Mouse (Mus musculus) MEL (cell line): Measurements from ENCODE around the gene Mtmr11. TPM values are rescaled to one million over a fixed set of nuclear protein-coding genes. Genes with fewer than 3 reads are reported as not detected.
A peak's percentile ranks its signal among the peaks of the same experiment; 100 is the strongest.

Experiments
- DNase-seq: peaks from one replicate; pipeline ENCODE4 v3.0.0; 2011; ENCODE audit warnings: low read depth, low spot score
- H3K27ac ChIP-seq: 2 replicates; pipeline ENCODE4 v1.5.1; 2012; ENCODE audit warnings: low read depth, mild to moderate bottlenecking, control low read depth, low read length, moderate library complexity; ENCODE audit not compliant: control insufficient read depth
- H3K27me3 ChIP-seq, 2 experiments: fragments of 150-350 bp in 1 of 2; sonication (generic) in 1 of 2; 2 replicates each; pipeline ENCODE4 v1.6.1; 2012; ENCODE audit warnings: low read length in 2 of 2, mild to moderate bottlenecking in 2 of 2, improper control_type of control experiment in 1 of 2, moderate library complexity in 1 of 2; ENCODE audit not compliant: insufficient read depth in 2 of 2, control insufficient read depth in 1 of 2
- H3K36me3 ChIP-seq, 2 experiments: 2 replicates each; pipeline ENCODE4 v1.6.1; 2012 to 2014; ENCODE audit warnings: low read length in 2 of 2, improper control_type of control experiment in 1 of 2, inconsistent platforms in 1 of 2, mild to moderate bottlenecking in 1 of 2; ENCODE audit not compliant: insufficient read depth in 2 of 2, control insufficient read depth in 1 of 2
- H3K4me1 ChIP-seq, 2 experiments: fragments of 150-350 bp in 1 of 2; sonication (generic) in 1 of 2; 2 replicates each; pipeline ENCODE4 v1.6.1; 2012; ENCODE audit warnings: low read length in 2 of 2, improper control_type of control experiment in 1 of 2, mild to moderate bottlenecking in 1 of 2; ENCODE audit not compliant: insufficient read depth in 2 of 2, control insufficient read depth in 1 of 2
- H3K4me3 ChIP-seq, 2 experiments: fragments of 150-350 bp in 1 of 2; sonication (generic) in 1 of 2; 2 replicates each; pipeline ENCODE4 v1.5.1; 2012; ENCODE audit warnings: low read depth in 2 of 2, low read length in 2 of 2, mild to moderate bottlenecking in 2 of 2, moderate library complexity in 2 of 2, control low read depth in 1 of 2, improper control_type of control experiment in 1 of 2; ENCODE audit not compliant: control insufficient read depth in 1 of 2, insufficient read depth in 1 of 2
- H3K79me2 ChIP-seq: 2 replicates; pipeline ENCODE4 v1.6.1; 2012; ENCODE audit warnings: mild to moderate bottlenecking, low read length, moderate library complexity; ENCODE audit not compliant: control insufficient read depth, poor library complexity, insufficient read depth
- H3K9ac ChIP-seq: 2 replicates; pipeline ENCODE4 v1.6.1; 2012; ENCODE audit warnings: low read depth, mild to moderate bottlenecking, control low read depth, low read length, moderate library complexity; ENCODE audit not compliant: control insufficient read depth, poor library complexity, severe bottlenecking
- H3K9me3 ChIP-seq: fragments of 150-350 bp; sonication (generic); replicated peaks from 2 replicates; pipeline ENCODE4 v1.6.1; 2012; ENCODE audit warnings: mild to moderate bottlenecking, low read length, improper control_type of control experiment, moderate library complexity; ENCODE audit not compliant: insufficient read depth
- CHD1 ChIP-seq: IDR thresholded peaks from 2 replicates; pipeline ENCODE4 v1.6.1; 2012; ENCODE audit warnings: low read depth, mild to moderate bottlenecking, inconsistent platforms, low read length, improper control_type of control experiment
- CHD2 ChIP-seq: IDR thresholded peaks from 2 replicates; pipeline ENCODE4 v1.6.1; 2011; ENCODE audit warnings: low read length, improper control_type of control experiment
- E2F4 ChIP-seq: IDR thresholded peaks from 2 replicates; pipeline ENCODE4 v1.6.1; 2011; ENCODE audit warnings: low read depth, low read length, improper control_type of control experiment, borderline replicate concordance
- ELF1 ChIP-seq: IDR thresholded peaks from 2 replicates; pipeline ENCODE4 v1.6.1; 2014; ENCODE audit warnings: low read depth, mild to moderate bottlenecking, inconsistent platforms, low read length, improper control_type of control experiment, moderate library complexity
- EP300 ChIP-seq, 2 experiments: IDR thresholded peaks; 2 replicates each; pipeline ENCODE4 v1.6.1; 2011; ENCODE audit warnings: improper control_type of control experiment in 2 of 2, low read length in 2 of 2, low read depth in 1 of 2, mild to moderate bottlenecking in 1 of 2
- ETS1 ChIP-seq: IDR thresholded peaks from 2 replicates; pipeline ENCODE4 v1.6.1; 2012; ENCODE audit warnings: low read depth, mild to moderate bottlenecking, inconsistent platforms, low read length, improper control_type of control experiment, moderate library complexity
- GABPA ChIP-seq: IDR thresholded peaks from 2 replicates; pipeline ENCODE4 v1.6.1; 2012; ENCODE audit warnings: low read depth, mild to moderate bottlenecking, inconsistent platforms, low read length, improper control_type of control experiment, moderate library complexity
- GATA1 ChIP-seq: IDR thresholded peaks from 2 replicates; pipeline ENCODE4 v1.6.1; 2011; ENCODE audit warnings: low read depth, low read length, improper control_type of control experiment
- MAX ChIP-seq: IDR thresholded peaks from 2 replicates; pipeline ENCODE4 v1.6.1; 2011; ENCODE audit warnings: low read length, improper control_type of control experiment
- MEF2A ChIP-seq: IDR thresholded peaks from 2 replicates; pipeline ENCODE4 v1.6.1; 2014; ENCODE audit warnings: low read depth, mild to moderate bottlenecking, inconsistent platforms, low read length, improper control_type of control experiment; ENCODE audit not compliant: poor library complexity, insufficient replicate concordance, severe bottlenecking; ENCODE audit errors: extremely low read depth
- MXI1 ChIP-seq: IDR thresholded peaks from 2 replicates; pipeline ENCODE4 v1.6.1; 2011; ENCODE audit warnings: mild to moderate bottlenecking, low read depth, low read length, improper control_type of control experiment
- MYC ChIP-seq: IDR thresholded peaks from 2 replicates; pipeline ENCODE4 v1.6.1; 2011; ENCODE audit warnings: low read depth, mild to moderate bottlenecking, low read length, improper control_type of control experiment, moderate library complexity
- NELFE ChIP-seq: IDR thresholded peaks from 2 replicates; pipeline ENCODE4 v1.6.1; 2011; ENCODE audit warnings: low read depth, low read length, improper control_type of control experiment
- NRF1 ChIP-seq: IDR thresholded peaks from 2 replicates; pipeline ENCODE4 v1.6.1; 2014; ENCODE audit warnings: low read depth, mild to moderate bottlenecking, inconsistent platforms, low read length, improper control_type of control experiment, moderate library complexity; ENCODE audit not compliant: poor library complexity, insufficient read depth, severe bottlenecking
- POLR2AphosphoS2 ChIP-seq: IDR thresholded peaks from 2 replicates; pipeline ENCODE4 v1.6.1; 2011; ENCODE audit warnings: low read length, improper control_type of control experiment
- SIN3A ChIP-seq: IDR thresholded peaks from 2 replicates; pipeline ENCODE4 v1.6.1; 2012; ENCODE audit warnings: low read length, improper control_type of control experiment, inconsistent platforms
- SMC3 ChIP-seq: IDR thresholded peaks from 2 replicates; pipeline ENCODE4 v1.6.1; 2011; ENCODE audit warnings: low read depth, low read length, improper control_type of control experiment
- TAL1 ChIP-seq: IDR thresholded peaks from 2 replicates; pipeline ENCODE4 v1.6.1; 2012; ENCODE audit warnings: mild to moderate bottlenecking, inconsistent platforms, low read length, moderate library complexity, mixed read lengths
- TBP ChIP-seq: IDR thresholded peaks from 2 replicates; pipeline ENCODE4 v1.8.0; 2011; ENCODE audit warnings: low read depth, low read length, improper control_type of control experiment
- TCF12 ChIP-seq: IDR thresholded peaks from 2 replicates; pipeline ENCODE4 v1.6.1; 2014; ENCODE audit warnings: low read depth, mild to moderate bottlenecking, inconsistent platforms, low read length, improper control_type of control experiment, moderate library complexity
- USF1 ChIP-seq: IDR thresholded peaks from 2 replicates; pipeline ENCODE4 v1.6.1; 2014; ENCODE audit warnings: low read depth, mild to moderate bottlenecking, inconsistent platforms, low read length, improper control_type of control experiment, moderate library complexity
- USF2 ChIP-seq, 2 experiments: IDR thresholded peaks; 2 replicates each; pipeline ENCODE4 v1.6.1; 2011 to 2012; ENCODE audit warnings: improper control_type of control experiment in 2 of 2, low read length in 2 of 2, borderline replicate concordance in 1 of 2, inconsistent platforms in 1 of 2, low read depth in 1 of 2, mild to moderate bottlenecking in 1 of 2; ENCODE audit not compliant: insufficient read depth in 1 of 2
- ZC3H11A ChIP-seq: IDR thresholded peaks from 2 replicates; pipeline ENCODE4 v1.6.1; 2012; ENCODE audit warnings: low read depth, mild to moderate bottlenecking, inconsistent platforms, low read length, improper control_type of control experiment
- ZKSCAN1 ChIP-seq: IDR thresholded peaks from 2 replicates; pipeline ENCODE4 v1.6.1; 2012; ENCODE audit warnings: low read depth, mild to moderate bottlenecking, inconsistent platforms, low read length, improper control_type of control experiment, moderate library complexity
- ZNF384 ChIP-seq: IDR thresholded peaks from 2 replicates; pipeline ENCODE4 v1.6.1; 2012; ENCODE audit warnings: low read depth, mild to moderate bottlenecking, inconsistent platforms, low read length, improper control_type of control experiment
- polyA plus RNA-seq, 2 experiments: library from polyadenylated mRNA; stranded (reverse) in 1 of 2; unstranded in 1 of 2; fragments of >175 nt in 1 of 2; fragments of >200 nt in 1 of 2; gene quantifications; 2 replicates each; pipeline versions ENCODE4 v1.2.1 to v1.2.4; 2012; ENCODE audit warnings: low replicate concordance in 2 of 2, low read depth in 1 of 2; ENCODE audit not compliant: insufficient read length in 2 of 2, insufficient read depth in 1 of 2, missing spikeins in 1 of 2
- total RNA-seq: library from RNA; depleted of rRNA; stranded (reverse); fragments of 300-350 nt; gene quantifications from 2 replicates; pipeline ENCODE4 v1.2.3, GENCODE M21; 2012

Mtmr11 gene
- total and polyA plus RNA-seq, 3 experiments: 0.77 to 1.4 TPM; not detected in 1

DNA sequence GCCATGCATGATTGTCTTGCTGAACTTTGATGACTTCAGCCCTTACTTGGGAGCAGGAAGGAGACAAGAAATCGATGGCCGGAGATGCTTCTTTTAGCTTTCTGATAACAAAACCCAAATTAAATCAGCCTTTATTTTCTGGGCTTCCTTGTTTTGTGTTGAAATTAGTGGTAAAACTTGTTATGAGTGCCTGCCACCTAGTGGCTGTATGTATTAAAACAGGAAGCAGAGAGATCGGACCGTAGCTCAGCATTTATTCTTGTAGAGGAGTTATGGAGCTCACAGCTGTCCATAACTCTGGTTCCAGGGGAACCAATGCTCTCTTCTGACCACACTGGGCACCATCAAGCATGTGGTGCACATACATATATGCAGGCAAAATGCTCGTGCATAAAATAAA is 13.9 kb upstream of the Mtmr11 start (continued):
- TF ChIP-seq SIN3A (peak; percentile 94), SMC3 (peak; percentile 99), ELF1 (peak; percentile 95), E2F4 (no peak), ZNF384 (peak; percentile 47), POLR2AphosphoS2 (no peak), EP300 (IDR thresholded peaks at IDR 0.05; ENCODE audit: low read depth in 1 of 2, low read length in 2 of 2) (no peak; a peak in 2 of 4 replicates), NRF1 (no peak), GATA1 (peak; percentile 60; the same call in 1 of the 2 replicates), ZC3H11A (peak; percentile 99), USF2 (IDR thresholded peaks at IDR 0.05; ENCODE audit: borderline replicate concordance in 1 of 2, insufficient read depth in 1 of 2, low read depth in 1 of 2, low read length in 2 of 2) (no peak), MXI1 (no peak), ZKSCAN1 (no peak), TBP (peak; percentile 32; the same call in 1 of the 2 replicates), TAL1 (no peak), USF1 (no peak), CHD1 (no peak), MYC (peak; percentile 82; the same call in 1 of the 2 replicates), NELFE (no peak), MEF2A (no peak), TCF12 (no peak), MAX (peak; percentile 45; the same call in 1 of the 2 replicates), GABPA (no peak)
- TF ChIP-seq, all 39 proteins: peak for 17

DNA sequence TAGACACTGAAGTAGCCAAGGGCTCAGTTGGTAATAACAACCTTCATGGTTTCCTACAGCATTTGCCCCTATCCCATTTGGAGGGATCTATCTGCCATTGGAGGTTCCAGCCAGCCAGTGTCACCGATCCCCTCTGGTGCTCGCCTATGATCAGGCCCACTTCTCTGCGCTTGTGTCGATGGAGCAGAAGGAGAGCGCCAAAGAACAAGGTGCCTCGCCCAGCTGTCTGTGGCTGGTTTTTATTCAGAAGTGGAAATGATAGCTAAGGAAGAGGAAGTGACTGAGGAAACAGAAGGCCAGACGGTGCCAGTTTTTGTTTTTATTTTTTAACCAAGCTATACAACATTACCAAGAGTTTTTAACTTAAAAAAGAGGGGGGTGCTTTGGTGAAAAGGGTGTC is 10.0 kb upstream of the Mtmr11 start:
- H3K27ac ChIP-seq: no peak overlapping the region
- H3K4me3 ChIP-seq: no peak overlapping the region
- no peaks in the 10 kb centered on the region for H3K9me3 ChIP-seq
- no peaks in the 10 kb centered on the region for H3K79me2 ChIP-seq
- peak; percentile 60 for DNase-seq
- H3K36me3 ChIP-seq: peaks cover 16 to 19% of the 10 kb centered on the region in 2 experiments
- H3K27me3 ChIP-seq: no peaks in the 10 kb centered on the region
- H3K9ac ChIP-seq: no peak overlapping the region
- peaks cover 9% of the 10 kb centered on the region in 2 experiments; a peak in 3 of 4 replicates for H3K4me1 ChIP-seq
- TF ChIP-seq ETS1: 0 out of 2 replicates have a peak, but pooled peaks have one; percentile 16
- TF ChIP-seq CHD2: no peak
